Mouse (Mus musculus) forebrain, postnatal 0 days (tissue): ENCODE measurements around the gene Poglut1. TPM values are rescaled to one million over a fixed set of nuclear protein-coding genes. Genes with fewer than 3 reads are reported as not detected.

Source experiments
- ATAC-seq: fragments of 200-750 bp; cut with Nextera tagmentation; 2 replicates; pipeline ENCODE4 v1.8.0; 2017; ENCODE audit warnings: mild to moderate bottlenecking, moderate library complexity
- DNase-seq: peaks from one replicate; pipeline ENCODE4 v3.0.0-alpha.2; 2015
- H3K27ac ChIP-seq: fragments of 300-500 bp; sonication (generic); 2 replicates; pipeline ENCODE4 v1.5.1; 2014; ENCODE audit warnings: low read depth, mild to moderate bottlenecking, antibody characterized with exemption, low read length, moderate library complexity, mixed read lengths
- H3K27me3 ChIP-seq: fragments of 300-500 bp; sonication (generic); 2 replicates; pipeline ENCODE4 v1.6.1; 2014; ENCODE audit warnings: mild to moderate bottlenecking, low read length, mixed read lengths; ENCODE audit not compliant: insufficient read depth
- H3K36me3 ChIP-seq: fragments of 300-500 bp; sonication (generic); 2 replicates; pipeline ENCODE4 v1.6.1; 2014; ENCODE audit warnings: mild to moderate bottlenecking, moderate library complexity; ENCODE audit not compliant: insufficient read depth
- H3K4me1 ChIP-seq: fragments of 300-500 bp; sonication (generic); 2 replicates; pipeline ENCODE4 v1.6.1; 2014; ENCODE audit warnings: antibody characterized with exemption; ENCODE audit not compliant: insufficient read depth
- H3K4me2 ChIP-seq: fragments of 300-500 bp; sonication (generic); 2 replicates; pipeline ENCODE4 v1.6.1; 2014; ENCODE audit warnings: low read depth, mild to moderate bottlenecking, moderate library complexity
- H3K4me3 ChIP-seq: fragments of 300-500 bp; sonication (generic); 2 replicates; pipeline ENCODE4 v1.5.1; 2014; ENCODE audit warnings: low read depth, low read length, mixed read lengths
- H3K9ac ChIP-seq: fragments of 300-500 bp; sonication (generic); 2 replicates; pipeline ENCODE4 v1.6.1; 2014; ENCODE audit warnings: mild to moderate bottlenecking
- H3K9me3 ChIP-seq: fragments of 300-500 bp; sonication (generic); 2 replicates; pipeline ENCODE4 v1.6.1; 2016; ENCODE audit warnings: low read length
- CTCF ChIP-seq: sonication (generic); IDR thresholded peaks from 2 replicates; pipeline ENCODE4 v1.5.1; 2016; ENCODE audit warnings: antibody characterized with exemption, control low read depth, low read depth
- WGBS: fragments of 180-500 bp; shearing (Covaris S2); extraction: QIAGEN DNeasy Blood & Tissue Kit; methylation state at CpG from one replicate; pipeline ENCODE4 v1.1.7; 2014; 5-methylcytosine and 5-hydroxymethylcytosine counted together
- polyA plus RNA-seq: library from polyadenylated mRNA; unstranded; fragments of >200 nt; fragmentation: Nextera tagmentation; extraction: Ambion mirVana; gene quantifications from 2 replicates; pipeline ENCODE4 v1.2.1, GENCODE M21; 2015
- total RNA-seq: library from RNA; depleted of rRNA; stranded (reverse); fragments of >200 nt; gene quantifications from 2 replicates; pipeline ENCODE4 v1.2.3, GENCODE M21; 2014

The Poglut1 gene
- total and polyA plus RNA-seq, 2 experiments from 2014 or later = 36.5 to 47.5 TPM

GRCm38 (mm10) chr16:38592026-38592678 lies 42.1 kb upstream of the Poglut1 start:
- Histone ChIP-seq H3K4me3 (no peak overlapping the region), H3K4me2 (no peak overlapping the region), H3K9ac (no peak overlapping the region), H3K27me3 (no peaks in the 10 kb centered on the region), H3K27ac (no peak overlapping the region), H3K4me1 (no peaks in the 10 kb centered on the region), H3K9me3 (no peaks in the 10 kb centered on the region), H3K36me3 (peaks cover 41% of the 10 kb centered on the region)
- ATAC-seq (peak; percentile 92), DNase-seq (peak; percentile 17)
- 79% methylated on average over 12 of the region's 12 CpGs for WGBS
- no peak for TF ChIP-seq CTCF

- 80% methylated on average over 3 of the region's 3 CpGs for WGBS
- H3K36me3 ChIP-seq = peaks cover 45% of the 10 kb centered on the region
- no peak overlapping the region for H3K4me3 ChIP-seq
- H3K9me3 ChIP-seq = no peaks in the 10 kb centered on the region
- H3K4me1 ChIP-seq = no peaks in the 10 kb centered on the region
- H3K4me2 ChIP-seq = no peak overlapping the region
- H3K9ac ChIP-seq = no peak overlapping the region
- no peak overlapping the region for H3K27ac ChIP-seq
- DNase-seq (no peak), ATAC-seq (no peak)
- H3K27me3 ChIP-seq = no peaks in the 10 kb centered on the region
- TF ChIP-seq CTCF = 0 out of 2 replicates have a peak, but pooled peaks have one; percentile 11
These were observed 41.4 kb upstream of the Poglut1 start for GRCm38 (mm10) chr16:38591506-38591905.

GRCm38 (mm10) chr16:38587572-38587971 lies 37.5 kb upstream of the Poglut1 start:
- H3K27me3 ChIP-seq = no peaks in the 10 kb centered on the region
- H3K9ac ChIP-seq = no peak overlapping the region
- 89% methylated on average over 4 of the region's 4 CpGs for WGBS
- no peak overlapping the region for H3K27ac ChIP-seq
- DNase-seq = no peak
- no peak overlapping the region for H3K4me2 ChIP-seq
- TF ChIP-seq CTCF = no peak
- H3K4me3 ChIP-seq = no peak overlapping the region
- ATAC-seq = no peak
- no peaks in the 10 kb centered on the region for H3K4me1 ChIP-seq
- H3K36me3 ChIP-seq = peaks cover 74% of the 10 kb centered on the region
- H3K9me3 ChIP-seq = no peaks in the 10 kb centered on the region

GRCm38 (mm10) chr16:38587163-38587562 lies 37.1 kb upstream of the Poglut1 start:
- Histone ChIP-seq H3K27me3 (no peaks in the 10 kb centered on the region), H3K4me3 (no peak overlapping the region), H3K27ac (no peak overlapping the region), H3K9me3 (no peaks in the 10 kb centered on the region), H3K4me2 (no peak overlapping the region), H3K4me1 (no peaks in the 10 kb centered on the region), H3K9ac (no peak overlapping the region), H3K36me3 (peaks cover 73% of the 10 kb centered on the region)
- ATAC-seq (no peak), DNase-seq (no peak)
- no peak for TF ChIP-seq CTCF
- 88% methylated on average over 5 of the region's 5 CpGs for WGBS

GRCm38 (mm10) chr16:38585186-38585585 lies 35.1 kb upstream of the Poglut1 start:
- TF ChIP-seq CTCF = no peak
- no peak overlapping the region for H3K9ac ChIP-seq
- H3K36me3 ChIP-seq = peaks cover 64% of the 10 kb centered on the region
- H3K27me3 ChIP-seq = no peaks in the 10 kb centered on the region
- no peak overlapping the region for H3K4me2 ChIP-seq
- no peaks in the 10 kb centered on the region for H3K4me1 ChIP-seq
- no peak overlapping the region for H3K4me3 ChIP-seq
- no peak overlapping the region for H3K27ac ChIP-seq
- DNase-seq = no peak
- H3K9me3 ChIP-seq = no peaks in the 10 kb centered on the region
- WGBS = 93% methylated on average over 5 of the region's 5 CpGs
- ATAC-seq = no peak

- WGBS = 95% methylated on average over 7 of the region's 7 CpGs
- Histone ChIP-seq H3K9me3 (no peaks in the 10 kb centered on the region), H3K36me3 (peaks cover 63% of the 10 kb centered on the region)
These were observed 34.7 kb upstream of the Poglut1 start for GRCm38 (mm10) chr16:38584761-38585160.

GRCm38 (mm10) chr16:38571481-38571880 lies 21.4 kb upstream of the Poglut1 start:
- Histone ChIP-seq H3K9ac (no peak overlapping the region), H3K4me3 (no peak overlapping the region), H3K9me3 (no peaks in the 10 kb centered on the region), H3K4me1 (no peaks in the 10 kb centered on the region), H3K27me3 (no peaks in the 10 kb centered on the region), H3K4me2 (no peak overlapping the region), H3K36me3 (peaks cover 47% of the 10 kb centered on the region), H3K27ac (no peak overlapping the region)
- no peak for TF ChIP-seq CTCF
- DNase-seq = no peak
- no peak for ATAC-seq
- 96% methylated on average over 3 of the region's 3 CpGs for WGBS

More at GRCm38 (mm10) chr16:38584761-38585160, 34.7 kb upstream of the Poglut1 start:
- H3K4me2 ChIP-seq = no peak overlapping the region
- ATAC-seq (no peak), DNase-seq (no peak)
- no peak overlapping the region for H3K4me3 ChIP-seq
- TF ChIP-seq CTCF = no peak
- H3K4me1 ChIP-seq = no peaks in the 10 kb centered on the region
- H3K27ac ChIP-seq = no peak overlapping the region
- no peak overlapping the region for H3K9ac ChIP-seq
- H3K27me3 ChIP-seq = no peaks in the 10 kb centered on the region
